Mouse (Mus musculus): ENCODE results near the gene Trim65. TPM values are rescaled to one million over a fixed set of nuclear protein-coding genes. Genes with fewer than 3 reads are reported as not detected.

Gene Trim65
- polyA plus RNA-seq, 1 experiment from 2014 or later: 2.3 TPM

DNA sequence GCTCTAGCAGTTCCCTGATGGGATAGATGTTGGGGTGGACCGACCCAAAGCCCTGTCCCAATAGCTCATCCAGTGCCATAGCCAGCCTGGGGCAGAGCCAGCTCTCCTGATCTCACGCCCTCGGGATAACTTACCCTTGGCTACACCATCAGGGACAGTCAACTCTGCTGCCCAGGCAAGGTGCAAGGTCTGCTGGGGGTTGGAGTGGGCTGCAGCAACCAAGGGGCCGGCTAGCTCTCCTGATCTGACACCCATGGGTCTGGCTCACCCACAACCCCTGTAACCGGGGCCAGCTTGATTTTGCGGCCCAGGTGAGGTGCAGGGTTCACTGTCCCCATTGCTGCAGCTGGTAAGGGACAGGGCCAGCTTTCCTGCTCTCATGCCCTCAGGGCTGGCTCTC lies 39.3 kb downstream of the Trim65 start:
- 84% methylated on average over 6 of the region's 6 CpGs for WGBS
- no peaks in the 10 kb centered on the region for H3K36me3 ChIP-seq
- H3K27me3 ChIP-seq: no peaks in the 10 kb centered on the region
- no peak overlapping the region for H3K4me2 ChIP-seq (replicated peaks)
- H3K4me1 ChIP-seq: peaks cover 6% of the 10 kb centered on the region; the same call in 1 of the 2 replicates
- H3K9me3 ChIP-seq (replicated peaks): peaks cover under 1% of the 10 kb centered on the region; the same call in 1 of the 2 replicates
- no peak for ATAC-seq (ENCODE audit: low FRiP score)
- no peak overlapping the region for H3K27ac ChIP-seq
- no peak overlapping the region for H3K4me3 ChIP-seq
- no peak overlapping the region for H3K9ac ChIP-seq

DNA sequence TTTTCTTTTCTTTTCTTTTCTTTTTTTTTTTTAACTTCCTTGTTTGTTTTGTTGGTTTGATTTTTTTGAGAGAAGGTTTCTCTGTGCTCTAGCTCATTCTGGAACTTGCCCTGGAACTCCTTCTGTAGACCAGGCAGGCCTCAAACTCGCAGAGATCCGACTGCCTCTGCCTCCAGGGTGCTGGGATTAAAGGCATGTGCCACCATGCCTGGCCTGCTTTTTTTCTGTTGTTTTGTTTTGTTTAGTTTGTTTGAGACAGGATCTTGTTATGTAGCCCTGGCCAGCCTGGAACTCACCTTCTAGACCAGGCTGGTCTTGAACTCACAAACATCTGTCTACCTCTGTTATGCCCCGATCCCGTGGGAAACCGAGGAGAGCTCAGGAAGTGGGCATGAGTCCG lies 41.4 kb downstream of the Trim65 start:
- Histone ChIP-seq H3K4me1 (peaks cover 17% of the 10 kb centered on the region), H3K9ac (no peak overlapping the region), H3K27me3 (no peaks in the 10 kb centered on the region), H3K36me3 (no peaks in the 10 kb centered on the region), H3K9me3 (replicated peaks) (no peaks in the 10 kb centered on the region), H3K27ac (no peak overlapping the region), H3K4me3 (no peak overlapping the region), H3K4me2 (replicated peaks) (no peak overlapping the region)
- 88% methylated on average over 6 of the region's 6 CpGs for WGBS
- no peak for ATAC-seq (ENCODE audit: low FRiP score)

- Histone ChIP-seq H3K9ac (no peak overlapping the region), H3K27ac (no peak overlapping the region), H3K4me2 (replicated peaks) (no peak overlapping the region), H3K36me3 (peaks cover 5% of the 10 kb centered on the region), H3K27me3 (no peaks in the 10 kb centered on the region), H3K4me3 (no peak overlapping the region), H3K9me3 (replicated peaks) (no peaks in the 10 kb centered on the region), H3K4me1 (peaks cover 17% of the 10 kb centered on the region)
- WGBS: 88% methylated on average over 11 of the region's 11 CpGs
- ATAC-seq (ENCODE audit: low FRiP score): no peak
These were observed 42.1 kb downstream of the Trim65 start for GRCm38 (mm10) chr11:116088741-116089394.

DNA sequence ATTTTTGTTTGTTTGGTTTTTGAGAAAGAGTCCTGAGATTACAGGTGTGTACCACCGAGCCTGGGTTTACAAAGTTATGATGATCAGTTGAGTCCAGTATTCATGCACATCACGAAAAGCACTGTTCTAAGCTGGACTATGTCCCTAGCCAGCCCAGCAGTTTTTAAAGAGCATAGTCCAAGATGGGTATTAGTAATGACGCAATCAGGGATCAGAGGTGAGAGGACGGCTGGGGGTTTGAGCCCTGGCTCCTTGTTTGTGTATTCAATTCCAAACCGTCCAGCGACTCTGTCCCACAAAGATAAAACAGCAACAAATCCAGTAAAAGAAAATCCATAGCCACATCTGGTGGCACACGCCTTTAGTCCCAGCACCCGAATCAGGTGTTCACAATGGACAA lies 42.7 kb downstream of the Trim65 start:
- peaks cover 17% of the 10 kb centered on the region for H3K4me1 ChIP-seq
- no peak for ATAC-seq (ENCODE audit: low FRiP score)
- H3K4me2 ChIP-seq (replicated peaks): peak overlapping the region; percentile 59; the same call in 1 of the 2 replicates
- WGBS: 86% methylated on average over 8 of the region's 8 CpGs
- H3K4me3 ChIP-seq: peak overlapping the region; percentile 48; the same call in 1 of the 2 replicates
- no peaks in the 10 kb centered on the region for H3K9me3 ChIP-seq (replicated peaks)
- no peak overlapping the region for H3K9ac ChIP-seq
- H3K27ac ChIP-seq: no peak overlapping the region
- peaks cover 12% of the 10 kb centered on the region for H3K36me3 ChIP-seq
- H3K27me3 ChIP-seq: no peaks in the 10 kb centered on the region

- Histone ChIP-seq H3K4me3 (peak overlapping the region; percentile 48), H3K27ac (peak overlapping the region; percentile 71), H3K9me3 (replicated peaks) (no peaks in the 10 kb centered on the region), H3K4me2 (replicated peaks) (peak overlapping the region; percentile 59), H3K36me3 (peaks cover 17% of the 10 kb centered on the region), H3K9ac (peak overlapping the region; percentile 28; the same call in 1 of the 2 replicates), H3K27me3 (no peaks in the 10 kb centered on the region), H3K4me1 (peaks cover 17% of the 10 kb centered on the region)
- 4% methylated on average over 31 of the region's 31 CpGs for WGBS
- ATAC-seq (ENCODE audit: low FRiP score): peak; percentile 85
These were observed 43.5 kb downstream of the Trim65 start for GRCm38 (mm10) chr11:116087194-116088130.

GRCm38 (mm10) chr11:116086258-116087193 lies 44.4 kb downstream of the Trim65 start, which contains the start of gene Wbp2:
Gene Wbp2, minus strand, starts transcription at chr11:116086995.
- H3K27ac ChIP-seq: peak within 1 kb of the TSS; percentile 88
- H3K9ac ChIP-seq: peak within 1 kb of the TSS; percentile 56
- H3K36me3 ChIP-seq: peaks cover 26% of the 10 kb centered on the region
- no peaks in the 10 kb centered on the region for H3K27me3 ChIP-seq
- H3K9me3 ChIP-seq (replicated peaks): no peaks in the 10 kb centered on the region
- ATAC-seq (ENCODE audit: low FRiP score): peak; percentile 96
- H3K4me2 ChIP-seq (replicated peaks): peak within 1 kb of the TSS; percentile 59
- peaks cover 17% of the 10 kb centered on the region for H3K4me1 ChIP-seq
- 6% methylated on average over 37 of the region's 43 CpGs for WGBS
- H3K4me3 ChIP-seq: peak within 1 kb of the TSS; percentile 48

- WGBS: 92% methylated on average over 6 of the region's 6 CpGs
- no peak overlapping the region for H3K27ac ChIP-seq
- no peaks in the 10 kb centered on the region for H3K27me3 ChIP-seq
- peaks cover 19% of the 10 kb centered on the region for H3K4me1 ChIP-seq
- H3K4me3 ChIP-seq: no peak overlapping the region
- H3K9me3 ChIP-seq (replicated peaks): no peaks in the 10 kb centered on the region; the same call in 1 of the 2 replicates
- ATAC-seq (ENCODE audit: low FRiP score): no peak
- no peak overlapping the region for H3K4me2 ChIP-seq (replicated peaks)
- peaks cover 50% of the 10 kb centered on the region for H3K36me3 ChIP-seq
- no peak overlapping the region for H3K9ac ChIP-seq
These were observed 46.8 kb downstream of the Trim65 start for GRCm38 (mm10) chr11:116084166-116084565.

DNA sequence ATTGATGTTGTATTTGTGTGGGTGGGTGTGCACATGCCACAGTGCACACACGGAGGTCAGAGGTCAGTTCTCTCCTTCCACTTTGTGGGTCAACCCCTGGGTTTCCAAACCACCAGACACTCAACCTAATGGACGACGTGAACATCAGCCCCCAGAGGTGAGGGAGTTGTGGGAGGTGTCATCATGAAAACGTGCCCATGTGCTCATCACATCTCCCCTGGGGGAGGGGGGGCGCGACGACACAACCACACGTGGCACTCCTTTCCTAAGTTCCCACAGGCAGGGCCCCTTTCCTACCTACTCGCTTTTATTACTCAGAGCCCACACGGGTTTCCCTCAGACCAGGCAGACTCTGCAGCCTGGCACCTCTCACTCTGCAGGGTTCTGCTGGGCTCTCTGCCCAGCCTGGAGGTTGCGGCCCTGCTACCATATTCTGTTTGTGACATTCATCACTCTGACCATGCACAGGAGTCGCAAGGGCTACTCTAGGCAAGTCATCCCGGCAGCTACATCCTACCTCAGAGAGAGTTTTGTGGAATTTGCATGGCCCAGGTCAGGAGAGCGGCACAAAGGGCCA lies 47.7 kb downstream of the Trim65 start:
- 93% methylated on average over 14 of the region's 14 CpGs for WGBS
- no peak overlapping the region for H3K9ac ChIP-seq

DNA sequence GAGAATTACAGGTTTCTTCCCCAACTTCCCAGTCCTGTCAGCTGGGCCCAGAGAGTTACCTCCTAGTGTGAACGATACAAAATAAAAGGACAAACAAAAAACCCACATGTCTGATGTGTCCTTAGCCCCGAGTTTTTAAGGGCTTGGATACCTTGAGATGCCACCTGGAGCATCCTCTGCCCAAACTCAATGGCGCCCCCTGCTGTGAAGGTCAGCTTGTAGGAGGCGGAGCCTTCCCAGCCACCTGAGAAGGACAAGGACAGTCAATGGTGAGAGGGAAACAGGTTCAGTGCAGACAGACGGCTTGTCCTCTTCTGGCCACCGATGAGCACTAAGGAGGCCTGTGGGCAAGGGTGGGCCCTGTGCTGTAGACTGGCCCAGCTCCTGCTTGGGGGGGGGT lies 49.8 kb downstream of the Trim65 start:
- ATAC-seq (ENCODE audit: low FRiP score): no peak
- 76% methylated on average over 6 of the region's 6 CpGs for WGBS
- Histone ChIP-seq H3K4me1 (peaks cover 27% of the 10 kb centered on the region), H3K4me3 (no peak overlapping the region), H3K9me3 (replicated peaks) (no peaks in the 10 kb centered on the region; the same call in 1 of the 2 replicates), H3K27ac (no peak overlapping the region), H3K4me2 (replicated peaks) (no peak overlapping the region), H3K36me3 (peaks cover 52% of the 10 kb centered on the region), H3K9ac (no peak overlapping the region), H3K27me3 (no peaks in the 10 kb centered on the region)

More for the DNA sequence above, 47.7 kb downstream of the Trim65 start:
- Histone ChIP-seq H3K36me3 (peaks cover 52% of the 10 kb centered on the region), H3K27me3 (no peaks in the 10 kb centered on the region), H3K27ac (no peak overlapping the region), H3K4me2 (replicated peaks) (no peak overlapping the region), H3K4me1 (peaks cover 27% of the 10 kb centered on the region), H3K4me3 (no peak overlapping the region), H3K9me3 (replicated peaks) (no peaks in the 10 kb centered on the region; the same call in 1 of the 2 replicates)
- no peak for ATAC-seq (ENCODE audit: low FRiP score)

GRCm38 (mm10) chr11:116079511-116079910 lies 51.4 kb downstream of the Trim65 start:
- no peak overlapping the region for H3K4me3 ChIP-seq
- no peak overlapping the region for H3K4me2 ChIP-seq (replicated peaks)
- no peaks in the 10 kb centered on the region; the same call in 1 of the 2 replicates for H3K9me3 ChIP-seq (replicated peaks)
- no peak overlapping the region; the same call in 1 of the 2 replicates for H3K9ac ChIP-seq
- H3K36me3 ChIP-seq: peaks cover 52% of the 10 kb centered on the region
- H3K4me1 ChIP-seq: peaks cover 19% of the 10 kb centered on the region
- no peak overlapping the region for H3K27ac ChIP-seq
- H3K27me3 ChIP-seq: no peaks in the 10 kb centered on the region
- 72% methylated on average over 10 of the region's 10 CpGs for WGBS
- ATAC-seq (ENCODE audit: low FRiP score): no peak

DNA sequence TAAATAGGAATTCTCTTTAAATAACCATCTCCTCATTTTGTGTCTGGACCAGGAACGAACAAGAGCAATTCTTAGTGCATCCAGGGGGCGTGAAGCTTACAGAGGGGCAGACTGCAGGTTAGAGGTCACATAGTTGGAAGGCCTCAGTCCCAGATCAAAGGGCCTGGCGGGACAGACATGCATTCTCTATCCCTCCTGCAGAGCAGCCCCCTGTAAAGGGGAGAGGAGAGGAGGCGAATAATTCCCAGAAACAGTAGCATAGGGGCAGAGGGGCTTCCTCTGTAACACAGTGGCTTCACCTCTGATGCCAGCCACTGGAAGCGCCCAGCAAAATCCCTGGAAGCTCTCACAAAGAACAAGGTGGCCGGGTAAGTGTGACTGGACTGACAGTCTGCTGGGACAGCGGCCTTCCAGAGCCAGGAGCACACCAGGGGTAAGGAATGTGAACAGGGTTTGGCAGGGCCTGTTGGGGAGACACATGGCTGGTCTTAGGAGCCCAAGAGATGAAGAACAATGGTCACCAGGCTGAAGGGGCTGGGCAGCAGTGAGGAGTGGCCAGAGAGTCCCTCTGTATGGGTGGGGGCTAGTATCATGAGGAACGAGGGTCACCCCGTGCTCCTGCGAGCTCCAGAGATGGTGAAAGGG lies 52.1 kb downstream of the Trim65 start:
- Histone ChIP-seq H3K9ac (peak overlapping the region; percentile 40; the same call in 1 of the 2 replicates), H3K27ac (peak overlapping the region; percentile 62), H3K27me3 (no peaks in the 10 kb centered on the region), H3K4me1 (peaks cover 19% of the 10 kb centered on the region), H3K4me2 (replicated peaks) (0 out of 2 replicates have a peak overlapping the region, but pooled peaks have one; percentile 55), H3K9me3 (replicated peaks) (no peaks in the 10 kb centered on the region; the same call in 1 of the 2 replicates), H3K4me3 (no peak overlapping the region), H3K36me3 (peaks cover 46% of the 10 kb centered on the region)
- 18% methylated on average over 10 of the region's 10 CpGs for WGBS
- ATAC-seq (ENCODE audit: low FRiP score): no peak

Measured in hindbrain, embryonic 12.5 days (tissue).